Mouse (Mus musculus): ENCODE results near the gene Sectm1a.

GRCm38 (mm10) chr11:121053536-121053935, 27.5 kb downstream of the Sectm1a start:
- TF ChIP-seq EP300 (IDR thresholded peaks at IDR 0.05) (no peak), CTCF (IDR thresholded peaks at IDR 0.05) (peak; percentile 100)
